Mouse (Mus musculus) midbrain, embryonic 14.5 days (tissue): Measurements from ENCODE around the gene Cap1. TPM values are rescaled to one million over a fixed set of nuclear protein-coding genes. Genes with fewer than 3 reads are reported as not detected.

Experiments
- ATAC-seq: fragments of 200-750 bp; cut with Nextera tagmentation; 2 replicates; pipeline ENCODE4 v1.8.0; 2017; ENCODE audit warnings: moderate number of reproducible peaks, moderate library complexity; ENCODE audit not compliant: low FRiP score, low TSS enrichment
- DNase-seq: peaks from one replicate; pipeline ENCODE4 v3.0.0-alpha.2; 2015
- H3K27ac ChIP-seq: fragments of 300-500 bp; sonication (generic); replicated peaks from 2 replicates; pipeline ENCODE4 v1.5.1; 2014; ENCODE audit warnings: mild to moderate bottlenecking, low read depth, low read length, moderate library complexity
- H3K27me3 ChIP-seq: fragments of 300-500 bp; sonication (generic); 2 replicates; pipeline ENCODE4 v1.6.1; 2014; ENCODE audit warnings: low read length, control low read depth, mixed read lengths; ENCODE audit not compliant: control insufficient read depth, insufficient read depth
- H3K36me3 ChIP-seq: fragments of 300-500 bp; sonication (generic); 2 replicates; pipeline ENCODE4 v1.6.1; 2014; ENCODE audit warnings: low read length, control low read depth; ENCODE audit not compliant: control insufficient read depth, insufficient read depth
- H3K4me1 ChIP-seq: fragments of 300-500 bp; sonication (generic); 2 replicates; pipeline ENCODE4 v1.6.1; 2014; ENCODE audit warnings: mild to moderate bottlenecking, antibody characterized with exemption, low read length, control low read depth; ENCODE audit not compliant: control insufficient read depth, insufficient read depth
- H3K4me2 ChIP-seq: fragments of 300-500 bp; sonication (generic); 2 replicates; pipeline ENCODE4 v1.6.1; 2014; ENCODE audit warnings: mild to moderate bottlenecking, low read length, moderate library complexity
- H3K4me3 ChIP-seq: fragments of 300-500 bp; sonication (generic); replicated peaks from 2 replicates; pipeline ENCODE4 v1.5.1; 2014; ENCODE audit warnings: low read depth, low read length
- H3K9ac ChIP-seq: fragments of 300-500 bp; sonication (generic); replicated peaks from 2 replicates; pipeline ENCODE4 v1.6.1; 2014; ENCODE audit warnings: mild to moderate bottlenecking, low read length, moderate library complexity
- H3K9me3 ChIP-seq: fragments of 300-500 bp; sonication (generic); 2 replicates; pipeline ENCODE4 v1.6.1; 2016; ENCODE audit warnings: low read length, control low read depth, mixed read lengths; ENCODE audit not compliant: control insufficient read depth
- WGBS: fragments of 180-500 bp; shearing (Covaris S2); extraction: QIAGEN DNeasy Blood & Tissue Kit; methylation state at CpG from one replicate; pipeline ENCODE4 v1.1.7; 2014; 5-methylcytosine and 5-hydroxymethylcytosine counted together
- polyA plus RNA-seq: library from polyadenylated mRNA; unstranded; fragments of >200 nt; fragmentation: Nextera tagmentation; extraction: Ambion mirVana; gene quantifications from 2 replicates; pipeline ENCODE4 v1.2.1, GENCODE M21; 2014

The Cap1 gene
- polyA plus RNA-seq, 1 experiment from 2014 or later, result 72.8 TPM

DNA sequence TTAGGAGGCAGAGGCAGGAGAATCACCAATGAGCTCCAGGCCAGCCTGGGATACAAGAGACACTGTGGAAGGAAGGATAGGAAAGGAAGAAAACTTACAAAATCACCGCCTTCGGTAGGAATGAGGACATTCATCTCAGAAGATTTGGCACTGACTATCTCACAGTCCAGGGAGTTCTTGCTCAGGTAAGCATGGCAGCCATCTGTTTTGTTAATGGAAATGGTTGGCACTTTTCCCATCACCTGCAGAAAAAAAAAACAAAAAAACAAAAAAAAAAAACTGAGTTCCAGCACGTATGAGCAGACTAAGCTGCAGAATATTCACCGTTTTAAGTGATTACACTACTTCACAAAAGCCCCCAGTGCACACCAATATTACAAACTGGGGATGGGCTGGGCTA is 24.0 kb downstream of the Cap1 start:
- peaks cover 88% of the 10 kb centered on the region for H3K36me3 ChIP-seq
- H3K4me2 ChIP-seq, result no peak overlapping the region
- H3K27ac ChIP-seq, result no peak overlapping the region
- H3K4me1 ChIP-seq, result no peaks in the 10 kb centered on the region
- no peaks in the 10 kb centered on the region for H3K27me3 ChIP-seq
- H3K9me3 ChIP-seq, result no peaks in the 10 kb centered on the region
- ATAC-seq (no peak), DNase-seq (no peak)
- no peak overlapping the region for H3K9ac ChIP-seq
- 90% methylated on average over 4 of the region's 4 CpGs for WGBS
- H3K4me3 ChIP-seq, result no peak overlapping the region

DNA sequence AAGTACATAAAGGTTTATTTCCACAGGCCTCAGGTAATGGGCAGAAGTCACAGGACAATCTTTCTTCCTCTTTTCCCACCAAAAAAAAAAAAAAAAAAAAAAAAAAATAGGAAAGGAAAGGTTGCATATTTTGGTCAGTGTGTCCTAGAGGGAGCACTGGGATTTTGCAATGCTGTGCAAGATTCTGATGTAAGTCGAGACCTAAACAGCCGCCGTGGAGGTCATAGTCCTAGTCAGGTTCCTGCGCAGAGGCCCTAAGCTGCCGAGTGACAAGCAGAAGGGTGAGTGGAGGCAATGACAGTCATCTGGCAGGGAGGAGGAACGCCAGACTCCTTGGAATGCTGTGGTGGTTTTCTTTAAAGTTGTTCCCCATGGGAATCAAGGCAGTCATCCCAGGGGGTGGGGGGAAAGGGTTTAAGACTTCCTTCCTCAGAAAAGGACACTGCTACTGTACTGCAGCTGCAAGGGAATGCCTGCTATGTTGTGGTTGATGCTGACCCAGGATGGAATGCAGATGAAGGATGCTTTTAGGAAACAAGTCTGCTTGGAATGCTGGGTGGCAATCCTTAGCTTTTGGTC is 26.7 kb downstream of the Cap1 start:
- Histone ChIP-seq H3K27ac (no peak overlapping the region), H3K36me3 (peaks cover 88% of the 10 kb centered on the region), H3K9me3 (no peaks in the 10 kb centered on the region), H3K4me1 (no peaks in the 10 kb centered on the region), H3K27me3 (no peaks in the 10 kb centered on the region), H3K9ac (no peak overlapping the region), H3K4me3 (no peak overlapping the region), H3K4me2 (no peak overlapping the region)
- WGBS, result 87% methylated on average over 6 of the region's 6 CpGs
- DNase-seq, result no peak
- ATAC-seq, result no peak

DNA sequence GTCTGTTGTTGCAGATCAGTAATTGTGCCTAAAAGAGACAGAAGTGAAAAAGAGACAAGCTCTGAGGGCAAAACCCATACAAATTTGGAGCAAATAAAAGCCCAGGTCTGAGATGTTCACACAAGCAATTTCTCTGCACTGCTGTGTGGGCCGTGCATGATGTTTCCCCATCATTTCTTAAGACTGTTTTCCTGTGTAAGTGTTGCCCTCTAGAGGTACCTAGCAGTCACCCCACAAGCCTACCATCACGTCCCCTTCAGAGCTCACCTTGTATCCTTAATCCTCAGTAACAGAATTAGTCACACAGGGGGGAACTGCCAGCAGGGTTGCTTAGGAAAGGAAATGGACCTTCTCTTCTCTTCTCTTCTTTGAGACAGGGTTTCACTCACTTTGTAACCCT is 27.9 kb downstream of the Cap1 start:
- Histone ChIP-seq H3K4me3 (no peak overlapping the region), H3K27me3 (no peaks in the 10 kb centered on the region), H3K4me1 (no peaks in the 10 kb centered on the region), H3K9ac (no peak overlapping the region), H3K9me3 (no peaks in the 10 kb centered on the region), H3K36me3 (peaks cover 88% of the 10 kb centered on the region), H3K4me2 (no peak overlapping the region), H3K27ac (no peak overlapping the region)
- no peak for DNase-seq
- 41% methylated on average over 2 of the region's 2 CpGs for WGBS
- no peak for ATAC-seq

DNA sequence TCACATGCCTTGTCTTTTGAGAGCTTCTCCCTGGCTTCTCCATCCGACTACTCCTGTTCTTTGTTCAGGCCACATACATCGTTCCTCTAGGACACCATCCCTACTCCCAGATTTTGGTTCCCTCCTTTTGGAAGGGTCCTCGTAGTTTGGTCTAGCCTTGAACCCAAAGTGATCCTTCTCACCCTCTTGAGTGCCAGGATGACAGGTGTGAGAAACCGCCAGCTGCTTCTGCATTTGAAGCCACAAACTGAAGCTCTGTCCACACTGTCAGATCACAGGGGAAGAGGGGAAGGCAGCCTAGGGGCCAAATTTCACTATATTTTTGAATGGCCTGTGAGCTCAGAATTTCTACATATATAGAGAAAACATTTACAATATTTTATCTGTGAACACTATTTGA is 31.1 kb downstream of the Cap1 start:
- H3K27me3 ChIP-seq, result no peaks in the 10 kb centered on the region
- no peak overlapping the region for H3K27ac ChIP-seq
- H3K4me3 ChIP-seq, result no peak overlapping the region
- no peak overlapping the region for H3K4me2 ChIP-seq
- 97% methylated on average over 4 of the region's 4 CpGs for whole genome bisulfite sequencing
- ATAC-seq, result no peak
- H3K9me3 ChIP-seq, result no peaks in the 10 kb centered on the region
- no peak for DNase-seq
- no peaks in the 10 kb centered on the region for H3K4me1 ChIP-seq
- no peak overlapping the region for H3K9ac ChIP-seq
- peaks cover 87% of the 10 kb centered on the region for H3K36me3 ChIP-seq

DNA sequence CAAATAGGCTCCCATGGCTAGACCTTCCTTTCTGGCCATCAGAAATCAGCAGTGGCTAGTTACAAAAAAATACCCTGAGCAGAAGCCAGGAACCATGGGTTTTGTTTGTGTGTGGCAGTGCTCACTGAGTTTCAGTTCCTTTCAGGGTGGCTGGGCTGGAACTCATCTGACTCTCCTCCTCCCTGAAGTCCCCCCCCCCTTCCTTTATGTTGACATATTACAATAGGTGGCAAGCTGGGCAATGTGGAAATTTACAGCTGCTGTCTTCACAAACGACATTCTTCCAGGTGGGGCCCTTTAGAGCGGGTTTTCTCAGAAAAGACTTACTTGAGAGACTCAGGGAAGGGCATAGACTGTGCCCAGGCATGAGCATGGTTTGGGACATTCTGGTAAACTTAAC is 32.2 kb downstream of the Cap1 start:
- H3K9ac ChIP-seq, result no peak overlapping the region
- H3K27ac ChIP-seq, result no peak overlapping the region
- 52% methylated on average over 2 of the region's 2 CpGs for WGBS
- no peak overlapping the region for H3K4me2 ChIP-seq
- H3K4me3 ChIP-seq, result no peak overlapping the region
- no peak for DNase-seq
- no peaks in the 10 kb centered on the region for H3K4me1 ChIP-seq
- H3K27me3 ChIP-seq, result no peaks in the 10 kb centered on the region
- H3K36me3 ChIP-seq, result peaks cover 86% of the 10 kb centered on the region
- no peak for ATAC-seq
- no peaks in the 10 kb centered on the region for H3K9me3 ChIP-seq

DNA sequence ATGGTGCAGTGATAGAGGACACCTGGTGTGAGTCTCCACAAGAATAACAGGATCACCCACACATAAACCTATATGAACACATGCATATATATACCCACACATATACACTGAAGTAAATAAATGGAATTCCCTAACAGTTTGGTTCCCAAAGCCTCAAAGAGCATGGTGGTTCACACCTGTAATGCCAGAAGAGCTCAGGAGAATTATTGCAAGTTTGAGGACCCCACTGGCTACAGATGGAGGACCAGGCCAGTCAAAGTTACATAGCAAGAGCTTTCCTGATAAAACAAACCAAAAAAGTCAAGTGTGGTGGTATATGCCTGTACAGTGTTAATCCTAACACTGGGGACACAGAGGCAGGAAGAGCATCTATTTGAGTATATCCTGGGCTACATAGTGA is 34.3 kb downstream of the Cap1 start:
- no peak for DNase-seq
- no peak overlapping the region for H3K9ac ChIP-seq
- no peaks in the 10 kb centered on the region for H3K9me3 ChIP-seq
- H3K4me2 ChIP-seq, result no peak overlapping the region
- peaks cover 86% of the 10 kb centered on the region for H3K36me3 ChIP-seq
- no peak for ATAC-seq
- H3K4me3 ChIP-seq, result no peak overlapping the region
- no peak overlapping the region for H3K27ac ChIP-seq
- H3K4me1 ChIP-seq, result no peaks in the 10 kb centered on the region
- no peaks in the 10 kb centered on the region for H3K27me3 ChIP-seq

DNA sequence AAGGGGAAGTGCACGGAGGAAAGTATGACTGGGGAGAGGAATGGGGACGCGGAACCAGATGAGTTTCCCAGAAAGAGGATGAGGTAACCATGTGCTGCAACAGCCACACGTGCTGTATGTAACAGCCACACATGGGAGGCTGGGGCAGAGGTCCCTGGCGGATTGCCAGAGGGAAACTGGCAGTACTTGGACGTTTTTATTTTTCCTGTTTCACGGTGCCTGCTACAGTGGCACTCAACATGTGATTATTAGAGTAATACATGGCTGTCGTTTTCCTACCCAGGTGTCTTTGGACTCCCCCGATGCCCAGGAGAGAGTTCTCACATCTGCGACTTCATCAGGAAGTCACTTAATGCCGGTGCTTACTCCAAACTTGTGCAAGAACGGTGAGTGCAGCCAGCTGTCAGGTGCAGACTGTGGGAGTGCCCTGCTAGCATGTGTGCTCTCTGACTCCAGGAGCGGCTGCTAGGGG is 37.7 kb downstream of the Cap1 start:
- DNase-seq (no peak), ATAC-seq (no peak)
- Histone ChIP-seq H3K4me2 (no peak overlapping the region), H3K27me3 (no peaks in the 10 kb centered on the region), H3K36me3 (peaks cover 78% of the 10 kb centered on the region), H3K4me1 (no peaks in the 10 kb centered on the region), H3K27ac (no peak overlapping the region), H3K9me3 (no peaks in the 10 kb centered on the region), H3K4me3 (no peak overlapping the region), H3K9ac (no peak overlapping the region)
- WGBS, result 89% methylated on average over 13 of the region's 13 CpGs

DNA sequence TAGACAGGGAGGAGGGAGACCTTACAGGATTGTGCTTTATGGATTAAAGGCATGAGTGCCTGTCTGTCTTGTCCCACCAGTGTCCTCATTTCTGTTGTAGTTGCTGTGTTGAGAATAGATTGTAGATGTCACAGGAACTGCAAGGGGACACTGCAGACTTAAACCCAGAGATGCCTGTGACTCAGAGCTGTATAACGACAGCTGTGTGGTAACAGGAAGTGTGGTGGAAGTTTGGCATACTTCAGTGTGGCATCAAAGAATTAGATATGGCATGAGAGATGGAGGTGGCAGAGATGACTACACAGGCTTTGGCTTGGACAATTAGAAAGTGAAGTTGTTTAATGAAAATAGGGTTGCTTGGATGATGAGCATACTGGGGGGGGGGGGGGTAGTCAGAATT is 47.4 kb downstream of the Cap1 start:
- H3K4me2 ChIP-seq, result no peak overlapping the region
- no peak overlapping the region for H3K27ac ChIP-seq
- H3K36me3 ChIP-seq, result peaks cover 4% of the 10 kb centered on the region; the same call in 1 of the 2 replicates
- H3K4me3 ChIP-seq, result no peak overlapping the region
- H3K9me3 ChIP-seq, result no peaks in the 10 kb centered on the region
- H3K9ac ChIP-seq, result no peak overlapping the region
- DNase-seq (no peak), ATAC-seq (no peak)
- H3K4me1 ChIP-seq, result peaks cover 17% of the 10 kb centered on the region; the same call in 1 of the 2 replicates
- WGBS, result 86% methylated on average over 1 of the region's 1 CpGs
- no peaks in the 10 kb centered on the region for H3K27me3 ChIP-seq

DNA sequence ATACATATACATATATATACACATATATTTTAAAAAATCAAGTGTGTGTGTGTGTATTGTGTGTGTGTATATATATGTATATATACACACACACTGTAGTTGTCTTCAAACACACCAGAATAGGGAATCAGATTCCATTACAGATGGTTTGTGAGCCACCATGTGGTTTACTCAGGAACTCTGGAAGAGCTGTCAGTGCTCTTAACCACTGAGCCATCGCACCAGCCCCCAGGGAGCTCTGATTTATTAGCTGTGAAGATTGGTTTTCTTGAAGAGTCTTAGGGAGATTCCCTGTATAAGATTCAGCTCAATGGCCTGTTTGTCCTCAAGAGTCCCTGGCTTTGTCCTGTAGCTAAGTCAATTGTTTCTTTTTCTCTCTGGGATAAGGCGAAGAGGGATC is 47.9 kb downstream of the Cap1 start:
- H3K9ac ChIP-seq, result no peak overlapping the region
- no peaks in the 10 kb centered on the region for H3K27me3 ChIP-seq
- peaks cover 4% of the 10 kb centered on the region; the same call in 1 of the 2 replicates for H3K36me3 ChIP-seq
- peaks cover 17% of the 10 kb centered on the region; the same call in 1 of the 2 replicates for H3K4me1 ChIP-seq
- WGBS, result 73% methylated on average over 2 of the region's 2 CpGs
- H3K9me3 ChIP-seq, result no peaks in the 10 kb centered on the region
- H3K27ac ChIP-seq, result no peak overlapping the region
- H3K4me3 ChIP-seq, result no peak overlapping the region
- ATAC-seq, result no peak
- no peak for DNase-seq
- H3K4me2 ChIP-seq, result no peak overlapping the region
